Mouse (Mus musculus): Measurements from ENCODE around the gene Myo1d.
"Not testable (repeated sequence)": the region's sequence is repeated elsewhere in the genome, so short reads cannot be mapped to it uniquely, and the experiment has no call there.

The Myo1d gene

GRCm38 (mm10) chr11:80482347-80482746 lies 297.5 kb downstream of the Myo1d start:
- peak in 1 of 2 experiments; percentile 24 for DNase-seq (ENCODE audit: low spot score in 2 of 2)

- no peak for DNase-seq (ENCODE audit: low spot score in 2 of 2)
Observed at GRCm38 (mm10) chr11:80481409-80482050, 298.3 kb downstream of the Myo1d start.

- peak in 1 of 2 experiments; percentile 38 for DNase-seq (ENCODE audit: low spot score in 2 of 2)
Observed at GRCm38 (mm10) chr11:80479906-80480866, 299.6 kb downstream of the Myo1d start.

- DNase-seq (ENCODE audit: low spot score in 2 of 2): peak in 1 of 2 experiments; percentile 36
Observed at GRCm38 (mm10) chr11:80479425-80479824, 300.4 kb downstream of the Myo1d start.

DNA sequence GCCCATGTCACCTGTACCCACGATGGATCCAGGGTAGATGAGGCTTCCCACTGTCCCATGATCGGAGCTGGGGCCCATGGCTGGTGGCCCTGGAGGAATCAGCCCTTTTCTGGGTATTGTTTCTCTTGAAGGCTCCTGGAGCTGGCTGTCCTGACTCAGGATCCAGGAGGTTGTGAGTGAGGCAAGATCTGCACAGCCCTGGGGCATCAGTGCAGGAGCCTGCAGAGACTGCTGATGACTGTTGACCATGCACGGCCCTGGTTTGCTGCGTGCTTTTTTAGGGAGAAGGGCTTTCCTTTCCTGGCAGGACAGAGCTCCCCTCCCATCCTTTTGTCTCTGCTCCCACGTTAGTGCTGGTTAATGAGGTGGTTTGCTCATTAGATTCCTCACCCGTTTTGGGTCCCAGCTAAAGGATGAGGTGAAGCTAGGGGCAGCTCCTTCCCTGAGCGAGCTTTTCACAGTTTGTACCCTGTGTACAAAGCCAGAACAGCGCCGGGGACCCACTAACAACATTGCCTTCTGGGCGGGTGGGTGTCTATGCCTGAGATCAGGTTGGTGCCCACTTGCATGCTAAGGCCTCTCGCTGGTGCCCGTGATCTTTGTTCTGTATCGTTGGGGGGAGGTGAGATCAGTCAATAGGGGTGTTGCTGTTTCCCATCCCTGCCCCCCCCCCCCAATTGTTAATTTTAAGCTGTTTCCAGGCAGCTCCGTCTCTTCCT lies 301.0 kb downstream of the Myo1d start:
- DNase-seq (ENCODE audit: low spot score in 2 of 2): peak in 1 of 2 experiments; percentile 26

DNA sequence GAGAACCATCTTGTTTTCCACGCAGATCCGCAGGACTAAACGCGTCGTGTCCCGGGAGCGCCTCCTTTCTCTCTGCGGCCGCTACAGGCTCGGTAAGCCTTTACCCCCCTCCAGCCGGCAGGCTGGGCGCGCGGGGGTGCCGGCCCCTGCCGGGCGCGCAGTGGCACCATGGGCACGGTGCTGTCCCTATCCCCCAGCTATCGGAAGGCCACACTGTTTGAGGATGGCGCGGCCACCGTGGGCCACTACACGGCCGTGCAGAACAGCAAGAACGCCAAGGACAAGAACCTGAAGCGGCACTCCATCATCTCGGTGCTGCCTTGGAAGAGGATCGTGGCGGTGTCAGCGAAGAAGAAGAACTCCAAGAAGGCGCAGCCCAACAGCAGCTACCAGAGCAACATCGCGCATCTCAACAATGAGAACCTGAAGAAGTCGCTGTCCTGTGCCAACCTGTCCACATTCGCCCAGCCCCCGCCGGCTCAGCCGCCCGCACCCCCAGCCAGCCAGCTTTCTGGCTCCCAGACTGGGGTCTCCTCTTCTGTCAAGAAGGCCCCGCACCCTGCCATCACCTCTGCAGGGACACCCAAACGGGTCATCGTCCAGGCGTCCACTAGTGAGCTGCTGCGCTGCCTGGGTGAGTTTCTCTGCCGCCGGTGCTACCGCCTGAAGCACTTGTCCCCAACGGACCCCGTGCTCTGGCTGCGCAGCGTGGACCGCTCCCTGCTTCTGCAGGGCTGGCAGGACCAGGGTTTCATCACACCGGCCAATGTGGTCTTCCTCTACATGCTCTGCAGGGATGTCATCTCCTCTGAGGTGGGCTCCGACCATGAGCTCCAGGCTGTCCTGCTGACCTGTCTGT lies 302.3 kb downstream of the Myo1d start:
- peak; percentile 56 to 58 for DNase-seq (ENCODE audit: low spot score in 2 of 2)

DNA sequence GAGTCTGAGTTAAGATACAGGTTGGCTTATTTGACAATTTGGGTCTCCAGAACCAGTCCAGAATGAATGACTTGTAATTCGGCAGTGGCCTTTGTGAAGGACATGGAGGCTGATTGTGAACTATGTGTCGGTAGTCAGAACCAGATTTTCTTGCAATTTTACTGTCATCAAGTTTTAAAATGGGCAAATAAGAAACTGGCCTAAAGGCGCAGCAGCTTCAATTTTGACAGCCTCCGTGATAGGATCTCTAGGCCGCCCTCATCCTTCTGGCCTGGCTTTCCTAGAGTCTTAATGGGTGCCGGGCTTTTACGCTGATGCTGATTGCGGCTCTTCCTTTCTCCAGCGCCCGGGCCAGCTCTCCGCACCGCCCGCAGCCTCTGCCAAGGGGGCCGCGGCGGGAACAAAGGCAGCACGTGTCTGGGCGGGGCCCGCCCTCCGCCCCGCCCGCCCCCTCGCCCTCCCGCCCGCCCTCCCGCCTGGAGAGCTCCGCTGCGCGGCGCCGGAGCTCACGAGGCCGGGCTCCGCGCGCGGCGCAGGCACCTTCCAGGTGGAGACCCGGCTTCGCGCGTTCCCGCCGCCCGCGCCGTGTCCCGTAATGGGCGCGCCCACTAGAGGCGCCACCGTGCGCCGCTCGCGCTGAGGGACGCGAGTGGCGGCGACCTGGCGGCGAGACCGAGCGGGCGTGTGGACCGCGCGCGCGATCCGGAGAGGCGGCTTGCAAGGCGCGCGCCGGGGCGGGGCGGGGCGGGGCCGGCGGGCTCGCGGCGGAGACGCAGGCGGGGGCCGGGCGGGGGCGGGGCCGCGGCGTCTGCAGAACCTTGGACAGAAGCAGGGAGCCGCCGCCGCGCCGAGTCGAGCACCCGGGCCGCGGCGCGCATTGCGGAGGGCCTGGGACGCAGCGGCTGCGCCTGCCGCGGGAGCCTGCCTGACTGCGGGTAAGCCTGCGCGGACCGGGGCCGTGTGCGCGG lies 303.3 kb downstream of the Myo1d start, which contains the start of gene Cdk5r1:
Gene Cdk5r1, plus strand, starts transcription at position 802 of the 968 bp plus-strand sequence.
- peak; percentile 88 to 93 for DNase-seq (ENCODE audit: low spot score in 2 of 2)

GRCm38 (mm10) chr11:80475544-80475943 lies 304.3 kb downstream of the Myo1d start:
- no peak for DNase-seq (ENCODE audit: low spot score in 2 of 2)

DNA sequence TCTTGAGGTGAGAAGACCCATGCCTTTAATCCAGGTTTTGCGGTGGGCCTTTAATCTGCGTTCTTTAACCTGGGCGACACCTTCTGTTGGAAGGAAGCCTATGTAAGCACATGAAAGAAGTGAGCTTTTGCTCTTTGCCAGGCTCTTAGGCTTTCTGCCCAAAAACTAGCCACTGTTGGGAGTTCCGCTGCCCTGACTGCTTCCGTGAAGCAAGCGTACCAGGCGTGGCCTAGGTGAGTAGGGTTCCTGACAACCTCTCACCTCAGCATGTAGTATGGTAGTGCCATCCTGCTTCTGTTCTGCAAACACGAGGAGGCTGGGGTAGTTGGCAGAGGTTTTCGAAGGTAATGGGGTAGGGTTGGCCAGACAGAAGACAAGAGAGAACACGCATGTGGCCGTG lies 305.0 kb downstream of the Myo1d start:
- no peak for DNase-seq (ENCODE audit: low spot score in 2 of 2)

DNA sequence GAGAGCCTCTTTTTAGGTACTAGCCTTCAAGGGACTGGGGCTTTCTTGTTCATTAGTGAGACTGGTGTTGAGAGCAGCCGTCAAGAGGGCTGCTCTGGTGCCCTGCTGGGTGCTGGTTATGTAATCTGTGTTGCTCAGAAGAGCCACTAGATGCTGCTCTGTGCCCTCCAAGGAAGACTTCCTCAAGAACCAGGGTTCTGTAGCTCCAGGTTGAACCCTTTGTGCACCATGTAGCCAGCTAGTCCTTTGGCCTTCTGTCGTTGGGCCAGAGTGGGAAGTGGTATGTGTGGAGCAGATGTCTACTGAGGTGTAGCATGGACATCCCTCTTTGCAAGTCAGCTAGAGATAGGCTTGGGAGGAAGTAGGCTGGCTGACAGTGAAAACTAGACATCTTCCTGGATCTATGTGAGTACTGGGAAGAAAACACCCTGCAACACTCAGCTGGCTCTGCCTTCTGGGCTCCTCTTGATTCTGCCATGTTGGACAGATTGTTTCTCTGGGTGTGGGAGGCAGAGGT lies 305.6 kb downstream of the Myo1d start:
- DNase-seq (ENCODE audit: low spot score in 2 of 2): peak; percentile 49 to 57

GRCm38 (mm10) chr11:80471836-80472605 lies 307.8 kb downstream of the Myo1d start:
- no peak for DNase-seq (ENCODE audit: low spot score in 2 of 2)

DNA sequence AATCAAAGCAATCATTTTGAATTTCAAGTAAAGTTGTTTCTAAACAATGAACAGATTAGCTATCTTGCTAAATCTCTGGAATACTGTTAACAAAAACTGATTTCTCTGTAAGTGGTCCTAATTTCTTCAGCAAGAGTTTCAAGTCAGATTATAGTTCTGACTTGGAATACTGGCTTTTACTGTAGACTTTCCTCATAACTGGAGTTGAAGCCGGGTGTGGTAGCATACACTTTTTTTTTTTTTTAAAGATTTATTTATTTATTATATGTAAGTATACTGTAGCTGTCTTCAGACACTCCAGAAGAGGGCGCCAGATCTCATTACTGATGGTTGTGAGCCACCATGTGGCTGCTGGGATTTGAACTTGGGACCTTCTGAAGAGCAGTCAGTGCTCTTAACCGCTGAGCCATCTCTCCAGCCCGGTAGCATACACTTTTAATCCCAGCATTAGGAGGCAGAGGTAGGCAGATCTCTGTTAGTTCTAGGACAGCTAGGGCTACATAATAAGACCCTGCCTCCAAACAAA lies 316.2 kb downstream of the Myo1d start:
- DNase-seq (ENCODE audit: low spot score in 2 of 2): not testable (repeated sequence)

GRCm38 (mm10) chr11:80453198-80453597 lies 326.6 kb downstream of the Myo1d start:
- no peak for DNase-seq (ENCODE audit: low spot score in 2 of 2)

DNA sequence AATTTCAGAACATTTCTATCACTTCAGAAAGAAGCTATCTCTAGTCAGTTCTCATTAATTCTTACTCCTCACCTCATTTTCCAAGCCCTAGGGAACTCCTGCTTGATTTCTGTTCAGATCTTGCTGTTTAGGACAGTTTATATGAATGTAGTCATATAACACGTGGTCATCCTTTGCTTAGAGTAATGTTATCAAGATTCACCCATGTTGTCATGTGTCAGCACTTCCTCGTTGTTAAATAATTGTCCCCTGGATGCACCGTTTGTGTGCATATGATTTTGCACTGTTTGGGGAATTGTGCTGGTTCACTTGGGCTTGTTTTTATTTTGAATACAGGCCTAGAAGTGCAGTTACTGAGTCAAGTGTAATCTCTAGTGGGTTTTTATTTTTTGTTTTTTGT lies 327.6 kb downstream of the Myo1d start:
- no peak for DNase-seq (ENCODE audit: low spot score in 2 of 2)

GRCm38 (mm10) chr11:80449859-80450258 lies 330.0 kb downstream of the Myo1d start:
- DNase-seq (ENCODE audit: low spot score in 2 of 2): no peak

DNA sequence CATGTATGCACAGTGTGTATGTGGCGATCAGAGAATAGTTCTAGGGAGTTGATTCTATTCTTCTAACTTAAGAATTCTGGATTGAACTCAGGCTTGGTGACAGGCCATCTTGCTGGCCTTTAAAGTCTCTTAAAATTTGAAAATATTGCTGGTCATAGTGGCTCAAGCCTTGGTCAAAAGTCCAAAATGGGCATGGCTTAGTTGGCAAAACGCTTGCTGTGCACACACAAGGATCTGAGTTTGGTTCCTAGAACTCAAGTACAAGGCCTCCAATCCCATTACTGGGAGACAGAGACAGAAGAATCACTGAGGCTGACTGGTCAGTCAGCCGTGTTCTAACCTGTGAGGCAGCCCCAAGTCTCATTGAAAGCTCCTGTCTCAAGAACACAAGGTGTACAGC lies 332.9 kb downstream of the Myo1d start:
- no peak for DNase-seq (ENCODE audit: low spot score in 2 of 2)

Measured in frontal cortex, postnatal 10 days (tissue).